Mouse (Mus musculus): Measurements from ENCODE around the gene B3gntl1.

DNA sequence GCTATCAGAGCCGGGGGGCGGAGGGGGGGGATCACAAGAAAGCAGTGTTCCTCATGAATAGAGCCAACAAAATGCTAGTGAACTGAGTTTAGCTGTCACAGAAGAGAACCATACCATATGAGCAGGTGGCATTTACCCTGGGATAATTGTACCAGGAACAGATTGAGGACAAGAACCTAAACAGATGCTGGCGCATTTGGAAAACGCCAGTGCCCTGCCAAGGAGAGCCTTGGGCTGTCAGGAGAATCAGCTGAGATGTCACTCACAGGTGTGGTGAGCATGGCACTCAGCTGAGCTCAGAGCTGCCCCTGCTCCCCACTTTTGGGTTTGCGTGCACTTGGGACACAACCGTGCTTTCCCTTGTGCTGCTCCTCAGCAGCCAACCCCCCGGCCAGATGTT, 41.5 kb downstream of the B3gntl1 start:
- TF ChIP-seq CTCF (IDR thresholded peaks at IDR 0.05; ENCODE audit: low read depth, low read length) (no peak), POLR2A (IDR thresholded peaks at IDR 0.05; ENCODE audit: extremely low read depth, insufficient read depth, low read length) (no peak)
